Mouse (Mus musculus) embryonic facial prominence, embryonic 14.5 days (tissue): ENCODE measurements at regions not wholly inside any gene's neighbourhood (a gene's known extent, or its start where the extent isn't known, plus 50 kb on each side); places are given as distances from the start of the nearest gene placed in this dataset.
A peak's percentile ranks its signal among the peaks of the same experiment; 100 is the strongest.

Source experiments
- ATAC-seq: fragments of 200-750 bp; cut with Nextera tagmentation; 2 replicates; pipeline ENCODE4 v1.8.0; 2017; ENCODE audit warnings: low read depth, moderate number of reproducible peaks, moderate TSS enrichment
- DNase-seq: peaks from one replicate; pipeline ENCODE4 v3.0.0-alpha.2; 2015; ENCODE audit warnings: low spot score
- H3K27ac ChIP-seq: fragments of 300-500 bp; sonication (generic); replicated peaks from 2 replicates; pipeline ENCODE4 v1.5.1; 2014; ENCODE audit warnings: low read depth, mild to moderate bottlenecking, low read length, moderate library complexity
- H3K27me3 ChIP-seq: fragments of 300-500 bp; sonication (generic); replicated peaks from 2 replicates; pipeline ENCODE4 v1.6.1; 2014; ENCODE audit warnings: low read length; ENCODE audit not compliant: control insufficient read depth, insufficient read depth
- H3K36me3 ChIP-seq: fragments of 300-500 bp; sonication (generic); 2 replicates; pipeline ENCODE4 v1.6.1; 2014; ENCODE audit warnings: low read length, mixed read lengths; ENCODE audit not compliant: control insufficient read depth, insufficient read depth
- H3K4me1 ChIP-seq: fragments of 300-500 bp; sonication (generic); 2 replicates; pipeline ENCODE4 v1.6.1; 2014; ENCODE audit warnings: antibody characterized with exemption, low read length; ENCODE audit not compliant: control insufficient read depth, insufficient read depth
- H3K4me2 ChIP-seq: fragments of 300-500 bp; sonication (generic); 2 replicates; pipeline ENCODE4 v1.6.1; 2014; ENCODE audit warnings: low read depth, mild to moderate bottlenecking, low read length, moderate library complexity, mixed read lengths
- H3K4me3 ChIP-seq: fragments of 300-500 bp; sonication (generic); 2 replicates; pipeline ENCODE4 v1.5.1; 2014; ENCODE audit warnings: low read depth, mild to moderate bottlenecking, low read length
- H3K9ac ChIP-seq: fragments of 300-500 bp; sonication (generic); 2 replicates; pipeline ENCODE4 v1.6.1; 2014; ENCODE audit warnings: low read depth, mild to moderate bottlenecking, low read length, moderate library complexity, mixed read lengths
- H3K9me3 ChIP-seq: fragments of 300-500 bp; sonication (generic); 2 replicates; pipeline ENCODE4 v1.6.1; 2016; ENCODE audit warnings: low read length; ENCODE audit not compliant: control insufficient read depth
- WGBS: fragments of 180-500 bp; shearing (Covaris S2); extraction: QIAGEN DNeasy Blood & Tissue Kit; methylation state at CpG from one replicate; pipeline ENCODE4 v1.1.7; 2014; 5-methylcytosine and 5-hydroxymethylcytosine counted together

GRCm38 (mm10) chr10:106242180-106242579 is 228.0 kb upstream of the Ppfia2 start:
- H3K36me3 ChIP-seq: no peaks in the 10 kb centered on the region
- DNase-seq: peak; percentile 16
- 53% methylated on average over 1 of the region's 1 CpGs for WGBS
- H3K9me3 ChIP-seq: no peaks in the 10 kb centered on the region
- ATAC-seq: no peak
- no peaks in the 10 kb centered on the region for H3K27me3 ChIP-seq
- H3K9ac ChIP-seq: no peak overlapping the region
- no peak overlapping the region for H3K27ac ChIP-seq
- H3K4me1 ChIP-seq: no peaks in the 10 kb centered on the region; the same call in 1 of the 2 replicates
- H3K4me3 ChIP-seq: no peak overlapping the region
- no peak overlapping the region for H3K4me2 ChIP-seq

GRCm38 (mm10) chr10:106254106-106254505 is 216.0 kb upstream of the Ppfia2 start:
- H3K27ac ChIP-seq: no peak overlapping the region
- no peak for ATAC-seq
- 29% methylated on average over 5 of the region's 5 CpGs for WGBS

GRCm38 (mm10) chr10:106259811-106260210 is 210.3 kb upstream of the Ppfia2 start:
- 72% methylated on average over 4 of the region's 4 CpGs for WGBS
- H3K27me3 ChIP-seq: no peaks in the 10 kb centered on the region

More at GRCm38 (mm10) chr10:106254106-106254505, 216.0 kb upstream of the Ppfia2 start:
- Histone ChIP-seq H3K4me2 (no peak overlapping the region), H3K4me3 (no peak overlapping the region), H3K27me3 (no peaks in the 10 kb centered on the region), H3K9ac (no peak overlapping the region), H3K4me1 (no peaks in the 10 kb centered on the region), H3K36me3 (no peaks in the 10 kb centered on the region), H3K9me3 (no peaks in the 10 kb centered on the region)
- peak; percentile 65 for DNase-seq

GRCm38 (mm10) chr10:106273335-106273734 is 196.8 kb upstream of the Ppfia2 start:
- no peaks in the 10 kb centered on the region for H3K4me1 ChIP-seq
- H3K27ac ChIP-seq: no peak overlapping the region
- no peak overlapping the region for H3K4me3 ChIP-seq
- no peaks in the 10 kb centered on the region for H3K27me3 ChIP-seq
- WGBS: 74% methylated on average over 2 of the region's 2 CpGs
- DNase-seq (no peak), ATAC-seq (no peak)
- no peaks in the 10 kb centered on the region for H3K36me3 ChIP-seq
- no peaks in the 10 kb centered on the region for H3K9me3 ChIP-seq
- no peak overlapping the region for H3K9ac ChIP-seq
- H3K4me2 ChIP-seq: no peak overlapping the region

More at GRCm38 (mm10) chr10:106259811-106260210, 210.3 kb upstream of the Ppfia2 start:
- H3K9ac ChIP-seq: no peak overlapping the region
- no peaks in the 10 kb centered on the region for H3K9me3 ChIP-seq
- ATAC-seq: no peak
- H3K27ac ChIP-seq: no peak overlapping the region
- H3K4me3 ChIP-seq: no peak overlapping the region
- no peak overlapping the region for H3K4me2 ChIP-seq
- DNase-seq: no peak
- H3K36me3 ChIP-seq: no peaks in the 10 kb centered on the region
- H3K4me1 ChIP-seq: no peaks in the 10 kb centered on the region

GRCm38 (mm10) chr10:106289951-106290350 is 180.2 kb upstream of the Ppfia2 start:
- H3K4me3 ChIP-seq: no peak overlapping the region
- H3K27ac ChIP-seq: no peak overlapping the region
- no peaks in the 10 kb centered on the region for H3K4me1 ChIP-seq
- no peak overlapping the region for H3K4me2 ChIP-seq
- DNase-seq: peak; percentile 11
- H3K36me3 ChIP-seq: no peaks in the 10 kb centered on the region
- no peak overlapping the region for H3K9ac ChIP-seq
- no peak for ATAC-seq
- no peaks in the 10 kb centered on the region for H3K9me3 ChIP-seq
- H3K27me3 ChIP-seq: no peaks in the 10 kb centered on the region

- no peaks in the 10 kb centered on the region for H3K36me3 ChIP-seq
- no peak overlapping the region for H3K27ac ChIP-seq
- H3K27me3 ChIP-seq: no peaks in the 10 kb centered on the region
- no peak overlapping the region for H3K4me2 ChIP-seq
- 79% methylated on average over 2 of the region's 2 CpGs for WGBS
- H3K9ac ChIP-seq: no peak overlapping the region
- DNase-seq: peak; percentile 2
- no peak overlapping the region for H3K4me3 ChIP-seq
- ATAC-seq: no peak
- no peaks in the 10 kb centered on the region for H3K4me1 ChIP-seq
- H3K9me3 ChIP-seq: no peaks in the 10 kb centered on the region
Observed at GRCm38 (mm10) chr10:106290736-106291135, 179.4 kb upstream of the Ppfia2 start.

GRCm38 (mm10) chr10:106295501-106295900 is 174.6 kb upstream of the Ppfia2 start:
- H3K4me3 ChIP-seq: no peak overlapping the region
- H3K9me3 ChIP-seq: no peaks in the 10 kb centered on the region
- no peaks in the 10 kb centered on the region for H3K36me3 ChIP-seq
- ATAC-seq (no peak), DNase-seq (peak; percentile 16)
- no peaks in the 10 kb centered on the region for H3K4me1 ChIP-seq
- H3K4me2 ChIP-seq: no peak overlapping the region
- no peak overlapping the region for H3K27ac ChIP-seq
- no peaks in the 10 kb centered on the region for H3K27me3 ChIP-seq
- WGBS: 77% methylated on average over 5 of the region's 5 CpGs
- no peak overlapping the region for H3K9ac ChIP-seq

GRCm38 (mm10) chr10:106335166-106335565 is 135.0 kb upstream of the Ppfia2 start:
- Histone ChIP-seq H3K9me3 (no peaks in the 10 kb centered on the region), H3K4me3 (no peak overlapping the region), H3K27ac (no peak overlapping the region), H3K9ac (no peak overlapping the region), H3K27me3 (no peaks in the 10 kb centered on the region), H3K36me3 (no peaks in the 10 kb centered on the region), H3K4me2 (no peak overlapping the region), H3K4me1 (no peaks in the 10 kb centered on the region)
- WGBS: 84% methylated on average over 1 of the region's 1 CpGs
- ATAC-seq (no peak), DNase-seq (no peak)

- H3K4me2 ChIP-seq: no peak overlapping the region
- ATAC-seq: no peak
- H3K27ac ChIP-seq: no peak overlapping the region
- H3K4me3 ChIP-seq: no peak overlapping the region
- DNase-seq: no peak
- no peaks in the 10 kb centered on the region for H3K4me1 ChIP-seq
- no CpG with 5 or more reads among the region's 1 CpGs for WGBS
- H3K9me3 ChIP-seq: no peaks in the 10 kb centered on the region
- H3K36me3 ChIP-seq: no peaks in the 10 kb centered on the region
- H3K27me3 ChIP-seq: no peaks in the 10 kb centered on the region
- H3K9ac ChIP-seq: no peak overlapping the region
Observed at GRCm38 (mm10) chr10:106351663-106352062, 118.5 kb upstream of the Ppfia2 start.
